Mouse (Mus musculus) macrophage (primary cell): ENCODE data around the gene Ankrd31. TPM values are rescaled to one million over a fixed set of nuclear protein-coding genes. Genes with fewer than 3 reads are reported as not detected.
"Not testable (repeated sequence)": the region's sequence is repeated elsewhere in the genome, so short reads cannot be mapped to it uniquely, and the experiment has no call there.

Experiments used
- H3K27ac ChIP-seq: fragments of 350-480 bp; formaldehyde crosslinking; 2 replicates; pipeline ENCODE4 v1.9.0; 2021
- H3K36me3 ChIP-seq: fragments of 350-480 bp; formaldehyde crosslinking; 2 replicates; pipeline ENCODE4 v1.9.0; 2021; ENCODE audit errors: inconsistent target
- H3K4me3 ChIP-seq: fragments of 350-480 bp; formaldehyde crosslinking; 2 replicates; pipeline ENCODE4 v1.9.0; 2021; ENCODE audit errors: inconsistent target
- H3K79me2 ChIP-seq: fragments of 350-480 bp; formaldehyde crosslinking; 2 replicates; pipeline ENCODE4 v1.9.0; 2021; ENCODE audit errors: inconsistent target
- WGBS: methylation state at CpG from one replicate; pipeline ENCODE4 v1.1.7; 2026; ENCODE audit warnings: inconsistent platforms; ENCODE audit not compliant: missing documents; 5-methylcytosine and 5-hydroxymethylcytosine counted together
- polyA plus RNA-seq: library from polyadenylated mRNA; stranded (reverse); fragments of 250-400 nt; gene quantifications from 3 replicates; pipeline ENCODE4 v1.2.4, GENCODE M21; 2018; ENCODE audit warnings: inconsistent platforms

The Ankrd31 gene
- polyA plus RNA-seq, 1 experiment from 2014 or later = not detected

GRCm38 (mm10) chr13:96906717-96907116 lies 158.6 kb downstream of the Ankrd31 start:
- 64% methylated on average over 3 of the region's 3 CpGs for WGBS
- Histone ChIP-seq H3K36me3 (no peaks in the 10 kb centered on the region), H3K4me3 (no peak overlapping the region), H3K79me2 (no peaks in the 10 kb centered on the region), H3K27ac (no peak overlapping the region)

DNA sequence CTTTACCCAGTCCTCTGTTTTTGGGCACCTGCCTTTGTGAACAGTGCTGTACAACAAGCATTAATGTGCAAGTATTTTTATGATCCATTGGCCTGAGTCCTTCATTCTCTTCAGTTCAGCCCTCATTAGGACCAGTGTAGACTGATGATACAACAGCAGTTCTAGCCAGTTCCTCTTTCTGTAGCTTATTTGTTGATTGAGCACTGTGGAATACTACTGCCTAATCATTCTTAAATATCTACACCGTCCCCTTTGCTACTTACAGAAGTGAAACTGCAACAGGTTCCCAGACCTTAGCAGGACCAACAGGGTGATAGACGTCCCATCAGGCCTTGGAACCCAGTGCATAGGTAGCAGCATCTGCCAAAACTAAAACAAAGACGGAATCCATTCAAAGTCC lies 163.1 kb downstream of the Ankrd31 start:
- H3K79me2 ChIP-seq = no peaks in the 10 kb centered on the region
- H3K4me3 ChIP-seq = no peak overlapping the region
- no peak overlapping the region for H3K27ac ChIP-seq
- WGBS = 33% methylated on average over 3 of the region's 3 CpGs
- no peaks in the 10 kb centered on the region for H3K36me3 ChIP-seq

- not testable (repeated sequence) for H3K27ac ChIP-seq, H3K4me3 ChIP-seq, H3K36me3 ChIP-seq, H3K79me2 ChIP-seq
- WGBS = 94% methylated on average over 3 of the region's 4 CpGs
Observed at GRCm38 (mm10) chr13:96923134-96923533, 175.1 kb downstream of the Ankrd31 start.

DNA sequence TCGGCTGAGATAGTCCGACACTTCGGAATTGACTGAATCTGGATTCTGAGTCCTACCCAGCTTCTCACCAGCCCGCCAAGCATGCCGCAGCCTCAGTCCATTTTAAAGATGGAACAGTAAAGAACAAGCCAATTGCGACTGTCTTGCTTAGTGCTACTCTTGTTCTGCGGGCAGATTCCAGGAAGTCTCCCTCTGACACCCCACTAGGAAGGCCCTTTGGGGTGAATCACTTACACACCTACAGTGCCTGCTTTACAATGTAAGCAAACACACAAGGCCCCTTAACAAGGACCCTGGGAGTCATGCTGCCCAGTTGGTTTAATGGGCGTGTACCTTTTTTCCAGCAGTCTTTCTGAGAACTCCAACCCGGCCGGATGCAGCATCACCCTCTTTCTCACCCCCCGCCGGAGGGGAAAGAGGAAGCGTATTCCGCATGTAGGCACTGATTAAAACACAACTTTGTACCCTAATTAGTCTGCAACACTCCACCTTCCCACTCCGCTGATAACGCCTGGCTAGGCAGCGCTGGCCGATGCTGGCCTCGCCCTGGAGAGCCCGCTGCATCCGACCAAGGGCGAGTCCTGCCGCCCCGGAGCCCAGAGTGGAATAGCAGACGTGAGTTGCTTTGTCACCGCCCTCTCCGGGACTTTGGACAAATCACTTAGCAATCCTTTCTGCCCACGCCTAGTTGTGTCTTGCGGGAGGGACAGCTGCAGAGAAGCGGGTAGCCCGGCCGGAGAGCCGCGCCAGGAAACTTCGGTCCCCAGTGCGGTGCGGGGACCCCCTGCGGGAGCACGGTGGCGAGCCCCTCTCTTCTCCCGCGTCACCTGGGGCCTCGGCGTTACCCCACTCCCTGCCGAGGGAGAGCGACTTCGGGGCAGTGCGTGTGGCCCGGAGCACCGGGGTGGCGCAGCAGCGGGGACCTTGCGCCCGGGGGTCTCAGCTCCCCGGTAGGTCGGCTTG lies 176.2 kb downstream of the Ankrd31 start, which contains the start of gene Gcnt4:
Gcnt4 (plus strand) TSS at position 691 of the 963 bp plus-strand sequence.
- 12% methylated on average over 51 of the region's 56 CpGs for WGBS
- H3K4me3 ChIP-seq = peak within 1 kb of the TSS; percentile 8; the same call in 1 of the 2 replicates
- H3K36me3 ChIP-seq = no peaks in the 10 kb centered on the region
- no peaks in the 10 kb centered on the region for H3K79me2 ChIP-seq
- H3K27ac ChIP-seq = no peak within 1 kb of the TSS

- WGBS = 4% methylated on average over 45 of the region's 53 CpGs
- Histone ChIP-seq H3K4me3 (peak overlapping the region; percentile 8; the same call in 1 of the 2 replicates), H3K36me3 (no peaks in the 10 kb centered on the region), H3K79me2 (no peaks in the 10 kb centered on the region), H3K27ac (no peak overlapping the region)
Observed at GRCm38 (mm10) chr13:96924985-96925745, 177.1 kb downstream of the Ankrd31 start.

- no peak overlapping the region for H3K27ac ChIP-seq
- no peaks in the 10 kb centered on the region for H3K79me2 ChIP-seq
- WGBS = 92% methylated on average over 10 of the region's 10 CpGs
- no peaks in the 10 kb centered on the region for H3K36me3 ChIP-seq
- H3K4me3 ChIP-seq = no peak overlapping the region
Observed at GRCm38 (mm10) chr13:96925991-96926725, 178.1 kb downstream of the Ankrd31 start.

DNA sequence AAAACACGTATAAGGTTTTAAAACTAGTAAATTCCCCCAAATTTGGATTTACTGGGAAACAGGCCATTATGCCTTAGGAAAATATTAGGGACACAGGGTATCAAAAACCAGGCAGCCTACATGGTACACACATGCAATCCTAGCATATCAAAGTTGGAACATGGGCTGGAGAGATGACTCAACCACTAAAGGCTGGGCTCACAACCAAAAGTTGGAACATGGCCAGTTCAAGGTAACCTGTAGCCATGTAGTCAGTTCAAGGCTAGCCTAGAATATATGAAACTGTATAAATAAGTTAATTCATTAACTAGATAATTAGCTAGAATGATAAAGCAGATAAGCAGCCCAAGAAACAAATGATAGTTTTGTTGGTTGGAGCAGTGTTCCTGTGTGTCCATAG lies 179.7 kb downstream of the Ankrd31 start:
- Histone ChIP-seq H3K79me2 (no peaks in the 10 kb centered on the region), H3K27ac (no peak overlapping the region), H3K4me3 (no peak overlapping the region), H3K36me3 (no peaks in the 10 kb centered on the region)
- WGBS = 100% methylated on average over 1 of the region's 1 CpGs

DNA sequence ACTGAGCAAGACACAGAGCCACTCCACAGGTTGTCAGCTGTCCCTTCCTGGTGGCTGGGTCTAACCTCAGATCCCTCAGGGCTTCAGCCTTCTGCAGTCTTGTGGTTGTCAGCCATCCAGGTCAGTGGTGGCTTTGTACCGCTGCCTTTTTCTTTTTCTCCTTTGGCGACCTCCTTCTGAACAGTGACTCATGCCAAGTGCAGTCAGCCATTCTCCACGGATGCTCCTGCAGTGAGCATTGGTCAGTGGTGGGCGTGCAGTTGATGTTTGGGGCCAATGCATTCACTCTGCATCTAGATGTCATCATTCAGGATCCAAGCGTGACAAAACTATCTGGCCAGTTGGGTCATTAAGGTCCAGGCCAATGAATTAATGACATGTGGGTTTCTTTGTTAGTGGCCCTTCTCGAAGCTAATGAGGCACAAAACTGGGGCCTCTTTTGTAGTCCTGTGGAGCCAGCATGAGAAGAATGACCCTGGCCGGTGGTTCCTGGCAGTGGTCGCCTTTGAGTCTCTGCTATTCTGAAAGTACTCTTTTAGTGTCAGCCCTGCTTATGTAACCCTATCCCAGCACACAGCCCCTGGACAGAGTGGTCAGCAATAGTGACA lies 180.5 kb downstream of the Ankrd31 start:
- WGBS = 58% methylated on average over 8 of the region's 8 CpGs
- Histone ChIP-seq H3K36me3 (no peaks in the 10 kb centered on the region), H3K27ac (no peak overlapping the region), H3K79me2 (no peaks in the 10 kb centered on the region), H3K4me3 (no peak overlapping the region)

DNA sequence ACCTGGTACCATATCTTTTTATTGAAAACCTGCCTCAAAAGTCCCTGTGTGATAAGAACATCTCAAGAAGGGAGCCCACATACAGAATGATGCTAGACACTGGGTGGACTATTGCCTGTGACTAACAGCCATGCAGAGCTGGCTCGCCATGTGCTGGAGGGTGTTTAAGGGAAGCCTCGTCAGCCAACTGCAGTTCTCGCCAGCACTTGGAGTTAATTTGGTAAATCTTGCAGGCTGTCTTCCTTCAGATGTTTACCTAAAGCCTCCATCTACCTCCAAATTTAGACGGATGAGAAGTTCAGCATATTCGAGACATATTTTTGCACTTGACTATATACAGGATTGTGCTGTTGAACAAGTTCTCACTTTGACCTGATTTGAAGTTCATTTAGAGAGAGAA lies 184.7 kb downstream of the Ankrd31 start:
- Histone ChIP-seq H3K27ac (no peak overlapping the region), H3K36me3 (no peaks in the 10 kb centered on the region), H3K79me2 (no peaks in the 10 kb centered on the region), H3K4me3 (no peak overlapping the region)
- 86% methylated on average over 5 of the region's 5 CpGs for WGBS

GRCm38 (mm10) chr13:96933367-96933766 lies 185.3 kb downstream of the Ankrd31 start:
- no peaks in the 10 kb centered on the region for H3K79me2 ChIP-seq
- H3K27ac ChIP-seq = no peak overlapping the region
- H3K36me3 ChIP-seq = no peaks in the 10 kb centered on the region
- H3K4me3 ChIP-seq = no peak overlapping the region
- 61% methylated on average over 8 of the region's 8 CpGs for WGBS

- Histone ChIP-seq H3K36me3 (no peaks in the 10 kb centered on the region), H3K27ac (no peak overlapping the region), H3K79me2 (no peaks in the 10 kb centered on the region), H3K4me3 (no peak overlapping the region)
- 46% methylated on average over 6 of the region's 6 CpGs for WGBS
Observed at GRCm38 (mm10) chr13:96936173-96936777, 188.2 kb downstream of the Ankrd31 start.

DNA sequence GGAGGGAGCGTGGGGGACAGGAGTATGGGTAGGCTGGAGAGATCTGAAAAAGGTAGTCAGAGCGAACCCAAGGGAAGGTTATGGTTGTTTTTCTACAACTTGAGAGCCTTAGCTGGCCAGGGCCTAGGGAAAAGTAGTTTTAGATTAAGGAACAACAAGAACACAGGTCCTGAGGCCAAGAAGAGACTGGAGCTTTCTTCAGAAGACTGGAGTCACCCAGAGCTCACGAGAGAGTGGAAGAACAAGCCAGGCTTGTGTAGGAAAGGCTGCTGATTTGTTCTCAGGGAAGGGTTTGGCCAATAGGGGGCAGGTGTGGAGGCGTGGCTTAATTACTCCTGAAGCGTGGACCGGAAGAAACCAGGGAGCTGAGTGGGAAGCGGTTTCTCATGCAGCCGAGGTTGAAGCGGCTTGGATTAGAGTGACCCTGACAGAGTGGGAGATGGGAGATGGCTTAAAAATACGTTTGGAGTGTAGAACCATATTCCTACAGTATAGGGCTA lies 189.0 kb downstream of the Ankrd31 start:
- Histone ChIP-seq H3K36me3 (no peaks in the 10 kb centered on the region), H3K79me2 (no peaks in the 10 kb centered on the region), H3K27ac (no peak overlapping the region), H3K4me3 (no peak overlapping the region)
- WGBS = 94% methylated on average over 10 of the region's 10 CpGs

DNA sequence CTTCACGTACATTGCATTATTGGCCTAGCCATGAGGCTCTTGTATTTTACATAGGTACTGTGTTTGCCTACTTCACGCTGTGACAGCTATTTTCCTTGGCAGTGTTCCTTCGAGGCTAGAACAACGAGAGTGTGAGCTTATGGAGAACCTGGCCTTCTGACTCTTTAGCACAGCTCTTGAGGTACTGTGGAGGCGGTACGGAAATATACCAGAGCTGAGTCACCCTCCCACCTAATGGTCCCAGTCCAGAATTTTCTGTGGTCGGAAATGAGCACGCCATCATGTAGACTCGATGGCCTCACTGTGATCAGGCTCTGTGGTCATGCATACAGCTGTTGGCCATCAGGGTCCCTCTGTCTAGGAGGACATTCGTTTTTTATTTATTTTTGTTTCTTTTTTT lies 191.6 kb downstream of the Ankrd31 start:
- Histone ChIP-seq H3K4me3 (no peak overlapping the region), H3K36me3 (no peaks in the 10 kb centered on the region), H3K79me2 (no peaks in the 10 kb centered on the region), H3K27ac (no peak overlapping the region)
- 80% methylated on average over 9 of the region's 10 CpGs for WGBS

DNA sequence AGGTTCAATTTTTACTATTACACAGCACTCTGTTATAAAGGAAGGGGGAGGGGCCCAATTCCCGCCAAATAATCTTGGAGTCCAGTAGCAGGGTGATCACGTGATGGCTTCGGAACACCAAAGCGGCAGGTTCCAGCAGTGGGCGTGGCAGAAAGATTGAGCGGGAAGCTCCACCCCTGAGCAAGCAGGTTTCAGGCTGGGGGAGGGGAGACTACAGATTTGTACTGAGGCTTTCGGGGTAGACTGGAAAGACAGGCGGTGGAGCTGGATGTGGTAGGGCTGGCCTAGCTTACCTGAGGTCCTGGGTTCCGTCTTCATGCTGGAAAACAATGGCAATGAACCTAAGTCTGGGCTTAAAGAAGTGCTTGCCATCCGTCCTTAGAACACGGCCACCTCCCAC lies 193.4 kb downstream of the Ankrd31 start:
- H3K79me2 ChIP-seq, H3K36me3 ChIP-seq, H3K27ac ChIP-seq, H3K4me3 ChIP-seq: not testable (repeated sequence)
- WGBS = 95% methylated on average over 11 of the region's 11 CpGs
